Mouse (Mus musculus) adrenal gland, adult (tissue): ENCODE measurements around the gene Tmtc2.

ENCODE experiments used
- DNase-seq, 2 experiments: peaks; one replicate each; pipeline ENCODE4 v3.0.0; 2022 to 2023; ENCODE audit warnings: low spot score in 1 of 2; ENCODE audit not compliant: inconsistent age in 2 of 2

The Tmtc2 gene

GRCm38 (mm10) chr10:105423187-105423586, 151.1 kb downstream of the Tmtc2 start:
- DNase-seq = no peak

DNA sequence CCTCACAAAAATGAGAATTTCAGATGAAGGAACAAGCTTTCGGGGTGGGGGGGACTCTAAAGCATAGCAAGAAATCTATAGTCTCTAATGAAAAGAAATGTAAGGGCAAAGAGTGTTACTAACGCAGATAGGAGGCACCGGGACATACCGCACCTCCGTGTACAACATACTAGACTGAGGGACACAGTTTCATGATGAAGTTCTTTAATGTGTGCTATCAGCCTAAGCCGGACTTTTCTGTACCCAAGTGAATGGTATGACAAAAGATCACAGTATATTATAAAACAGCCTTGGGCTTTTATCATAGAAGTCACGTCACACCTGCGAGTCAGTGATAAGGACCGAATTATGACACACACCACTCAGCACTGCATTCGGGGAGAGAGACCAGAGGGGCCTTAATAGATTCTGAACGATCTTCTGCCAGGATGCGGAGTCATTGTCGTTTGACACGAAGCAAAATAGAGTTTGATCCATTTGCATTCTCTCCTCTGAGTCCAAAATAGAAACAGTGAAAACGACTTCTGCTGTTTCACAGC, 156.3 kb downstream of the Tmtc2 start:
- DNase-seq = no peak

- no peak for DNase-seq
Observed at GRCm38 (mm10) chr10:105416601-105417000, 157.7 kb downstream of the Tmtc2 start.

DNA sequence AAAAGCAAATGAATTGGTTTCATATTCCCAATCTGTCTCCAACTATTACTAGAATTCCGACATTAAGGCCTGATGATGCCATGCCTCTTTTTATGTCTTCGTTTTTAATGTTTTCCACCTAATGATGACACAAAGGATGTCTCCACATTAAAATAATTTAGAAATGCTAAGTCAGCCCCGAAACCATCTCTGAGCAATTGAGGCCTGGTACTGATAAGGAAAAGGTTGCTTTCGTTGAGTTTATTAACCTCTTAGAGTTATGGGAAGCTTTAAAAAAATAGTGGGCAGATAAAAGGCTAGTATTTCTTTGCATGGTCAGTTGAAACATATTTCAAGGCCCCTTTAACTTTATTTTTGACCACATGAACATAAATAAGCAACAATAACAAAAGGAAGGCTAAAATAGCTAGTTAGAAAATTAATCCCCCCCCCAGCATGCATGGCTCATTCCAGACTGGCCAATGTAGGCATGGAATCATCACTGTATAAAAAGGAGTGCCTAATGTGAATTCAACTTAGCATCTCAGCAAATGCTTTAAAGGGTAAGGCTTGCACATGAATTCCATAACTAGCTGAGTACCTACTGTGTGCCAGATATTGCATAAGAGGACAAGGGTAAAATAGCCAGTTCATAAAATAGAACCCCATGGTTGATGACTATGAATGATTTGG, 168.3 kb downstream of the Tmtc2 start:
- no peak for DNase-seq

DNA sequence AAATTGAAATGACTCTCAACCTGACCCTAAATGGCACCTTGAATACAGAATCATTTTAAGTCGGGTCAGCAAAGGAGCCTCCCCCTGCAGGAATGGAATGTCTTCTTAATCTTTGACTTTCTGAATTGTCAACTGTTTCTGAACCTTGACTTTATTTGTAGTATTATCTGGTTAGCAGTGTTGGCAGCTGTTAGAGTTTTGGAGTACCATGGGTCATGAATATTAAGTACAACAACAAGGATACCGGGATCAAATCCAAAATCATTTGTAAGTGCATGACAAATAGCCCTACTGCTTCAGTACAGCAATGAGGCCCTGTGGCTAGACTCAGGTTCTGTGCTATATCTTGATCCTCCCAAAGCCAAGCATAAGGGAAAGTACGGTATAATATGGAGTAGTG, 170.3 kb downstream of the Tmtc2 start:
- DNase-seq = peak in 1 of 2 experiments; percentile 38

- no peak for DNase-seq
Observed at GRCm38 (mm10) chr10:105402481-105402779, 171.8 kb downstream of the Tmtc2 start.

DNA sequence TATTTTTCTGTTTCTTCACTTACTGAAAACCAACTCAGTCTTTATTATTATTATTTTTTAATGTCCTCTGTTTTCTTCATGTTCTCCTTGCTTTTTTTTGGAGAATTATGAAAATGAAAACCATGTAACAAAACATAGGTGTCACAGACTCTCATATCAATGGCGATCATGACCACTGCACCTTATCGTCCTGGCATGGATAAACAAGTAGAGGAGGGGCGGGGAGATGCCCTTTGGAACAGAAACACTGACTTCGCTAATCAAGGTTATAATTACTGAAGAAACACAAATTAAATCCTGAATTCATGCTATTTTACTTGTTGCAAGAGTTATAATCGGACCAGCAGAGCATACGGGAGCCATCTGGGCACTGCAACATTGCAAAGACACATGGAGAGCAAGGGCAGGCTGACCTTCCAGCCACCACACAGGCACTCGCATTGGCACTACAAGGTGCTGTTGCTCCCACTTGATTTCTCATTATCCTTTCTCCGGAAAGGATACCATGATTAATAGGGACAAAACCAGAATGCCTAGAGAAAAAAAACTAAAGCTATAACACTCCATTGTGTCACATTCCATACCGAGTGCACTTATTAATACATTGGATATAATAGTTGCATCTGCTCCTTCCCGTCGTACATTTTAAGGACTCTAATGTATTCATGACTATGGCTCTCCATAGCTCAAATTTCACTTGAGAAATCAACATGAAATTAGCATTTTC, 172.3 kb downstream of the Tmtc2 start:
- DNase-seq = no peak

DNA sequence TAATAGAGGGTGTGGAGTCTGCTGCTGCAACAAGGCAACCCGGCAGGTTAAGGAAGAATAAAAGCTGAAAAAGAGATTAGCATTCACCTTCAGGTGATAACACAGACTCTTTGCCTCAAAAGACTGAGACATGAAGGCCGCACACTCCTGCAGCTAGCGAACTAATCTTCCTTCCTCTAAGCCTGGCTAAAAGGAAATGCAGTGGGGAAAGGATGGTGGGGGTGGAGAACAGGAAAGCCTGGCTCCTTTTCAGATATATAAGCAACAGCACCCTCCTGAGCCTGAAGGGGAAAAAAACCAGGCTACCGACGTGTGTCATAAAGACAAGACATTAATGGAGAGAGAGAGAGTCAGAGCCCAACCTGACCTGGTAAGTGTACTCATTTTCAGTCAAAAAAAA, 174.9 kb downstream of the Tmtc2 start:
- no peak for DNase-seq

GRCm38 (mm10) chr10:105384065-105384464, 190.2 kb downstream of the Tmtc2 start:
- DNase-seq = no peak

DNA sequence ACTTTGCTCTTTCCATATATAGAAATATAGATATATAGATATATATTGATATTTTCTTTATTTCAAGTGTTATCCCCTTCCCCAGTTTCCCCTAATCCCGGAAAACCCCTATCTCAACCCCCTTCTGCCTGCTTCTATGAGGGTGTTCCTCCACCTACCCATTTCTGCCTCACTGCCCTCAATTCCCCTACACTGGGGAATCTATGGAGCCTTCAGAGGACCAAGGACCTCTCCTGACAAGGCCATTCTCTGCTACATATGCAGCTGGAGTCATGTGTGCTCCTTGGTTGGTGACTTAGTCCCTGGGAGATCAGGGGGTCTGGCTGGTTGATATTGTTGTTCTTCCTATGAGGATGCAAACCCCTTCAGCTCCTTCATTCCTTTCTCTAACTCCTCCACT, 192.5 kb downstream of the Tmtc2 start:
- no peak for DNase-seq

DNA sequence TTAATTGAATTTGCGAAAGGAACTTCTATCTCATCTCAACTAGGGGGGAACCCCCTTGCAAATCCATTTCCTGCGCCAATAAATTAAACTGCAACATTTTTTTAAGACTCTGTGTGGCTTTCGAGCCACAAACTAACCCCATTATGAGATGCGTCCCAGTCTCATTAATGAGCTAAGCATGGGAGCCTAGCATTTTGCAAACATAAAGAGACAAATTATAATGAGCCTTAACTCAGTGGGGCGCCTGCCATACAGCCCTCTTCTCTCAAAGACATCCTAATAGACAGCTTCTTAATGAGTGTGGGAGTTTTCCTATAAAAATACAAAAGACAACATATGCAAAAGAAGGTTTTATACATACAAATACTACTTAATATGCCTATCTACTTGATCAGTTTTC, 193.0 kb downstream of the Tmtc2 start:
- no peak for DNase-seq

- no peak for DNase-seq
Observed at GRCm38 (mm10) chr10:105380584-105380983, 193.7 kb downstream of the Tmtc2 start.

- DNase-seq = no peak
Observed at GRCm38 (mm10) chr10:105377711-105378110, 196.5 kb downstream of the Tmtc2 start.

DNA sequence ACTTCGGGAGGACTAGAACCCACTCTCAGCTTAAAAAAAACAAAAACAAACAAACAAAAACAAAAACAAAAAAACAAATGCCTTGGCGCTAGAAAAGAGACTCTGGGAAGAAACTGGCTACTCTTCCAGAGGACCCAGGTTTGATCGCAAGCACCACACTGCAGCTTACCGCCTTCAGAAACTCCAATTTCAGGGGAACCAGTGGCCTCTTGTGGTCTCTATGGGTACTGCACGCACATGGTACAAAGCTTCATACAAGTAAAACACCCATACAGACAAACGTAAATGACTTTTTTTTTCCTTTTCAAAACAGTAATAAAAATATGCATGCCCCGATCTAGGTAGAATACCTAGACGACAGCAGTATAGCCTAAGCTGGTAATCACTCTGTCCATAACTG, 201.0 kb downstream of the Tmtc2 start:
- DNase-seq = no peak

DNA sequence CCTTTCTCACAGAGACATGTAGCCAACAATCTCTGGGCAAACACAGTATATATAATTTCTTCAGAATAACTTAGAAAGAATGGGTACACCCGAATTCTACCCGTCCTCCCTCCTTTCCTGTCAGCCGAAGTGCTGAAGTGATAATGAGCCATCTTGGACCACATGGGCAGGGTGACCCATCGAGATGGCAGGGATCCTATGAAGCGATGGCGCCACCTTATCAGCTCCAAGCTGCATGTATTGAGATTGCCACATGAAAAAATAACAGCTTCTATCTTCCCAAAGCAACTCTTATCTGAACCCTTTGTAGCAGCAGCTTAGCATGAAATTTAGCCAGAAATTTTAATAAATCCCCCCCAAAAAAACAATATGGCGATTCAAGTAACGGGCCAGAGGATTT, 206.0 kb downstream of the Tmtc2 start:
- DNase-seq = no peak

GRCm38 (mm10) chr10:105364480-105364879, 209.8 kb downstream of the Tmtc2 start:
- DNase-seq = no peak

GRCm38 (mm10) chr10:105350301-105350700, 223.9 kb downstream of the Tmtc2 start:
- DNase-seq = no peak

- no peak for DNase-seq
Observed at GRCm38 (mm10) chr10:105345920-105346319, 228.3 kb downstream of the Tmtc2 start.

- no peak for DNase-seq
Observed at GRCm38 (mm10) chr10:105332856-105333255, 241.4 kb downstream of the Tmtc2 start.

DNA sequence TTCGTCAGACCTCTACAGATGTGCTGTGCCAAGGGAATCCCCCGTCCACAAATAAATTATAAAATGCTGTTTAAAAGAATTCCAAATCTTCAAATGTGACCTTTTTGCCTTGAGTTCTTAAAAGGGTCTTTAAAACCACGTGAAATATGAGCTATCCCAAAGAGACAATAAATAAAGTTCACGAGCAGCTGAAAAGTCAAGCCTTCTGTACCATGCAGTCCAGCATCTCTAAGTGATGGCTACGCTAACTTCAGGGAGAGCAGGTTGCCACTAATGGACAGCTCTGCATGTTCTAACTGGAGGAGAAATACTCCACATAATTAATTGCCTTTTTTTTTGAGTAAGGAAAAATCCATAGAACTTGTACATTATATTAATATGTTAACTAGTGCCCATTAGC, 243.9 kb downstream of the Tmtc2 start:
- DNase-seq = no peak

- no peak for DNase-seq
Observed at GRCm38 (mm10) chr10:105323646-105324192, 250.5 kb downstream of the Tmtc2 start.

GRCm38 (mm10) chr10:105319299-105320057, 254.8 kb downstream of the Tmtc2 start:
- no peak for DNase-seq
